Mouse (Mus musculus) neutrophil, adult 5-6 weeks (primary cell): Measurements from ENCODE around the gene Gna12. TPM values are rescaled to one million over a fixed set of nuclear protein-coding genes. Genes with fewer than 3 reads are reported as not detected.

Experiments used
- ATAC-seq: fragments of 151-379, 151-347 bp; 2 replicates; pipeline ENCODE4 v1.8.0; 2017; ENCODE audit warnings: mild to moderate bottlenecking, moderate TSS enrichment; ENCODE audit not compliant: insufficient number of reproducible peaks, poor library complexity, low FRiP score, severe bottlenecking; ENCODE audit errors: extremely low read depth
- total RNA-seq: library from RNA; stranded (forward); fragments of 200-1000 nt; gene quantifications from 2 replicates; pipeline ENCODE4 v1.2.3, GENCODE M21; 2017

Gna12 gene
- total RNA-seq, 1 experiment from 2014 or later: 9.9 TPM

GRCm38 (mm10) chr5:140775111-140775510, 55.1 kb downstream of the Gna12 start:
- ATAC-seq: no peak

- no peak for ATAC-seq
These were observed 58.1 kb downstream of the Gna12 start for GRCm38 (mm10) chr5:140772158-140772557.

- ATAC-seq: no peak
These were observed 58.6 kb downstream of the Gna12 start for GRCm38 (mm10) chr5:140771612-140772011.

GRCm38 (mm10) chr5:140768333-140768732, 61.9 kb downstream of the Gna12 start:
- ATAC-seq: no peak

GRCm38 (mm10) chr5:140767704-140768141, 62.5 kb downstream of the Gna12 start:
- ATAC-seq: no peak

- no peak for ATAC-seq
These were observed 63.7 kb downstream of the Gna12 start for GRCm38 (mm10) chr5:140766566-140766965.

GRCm38 (mm10) chr5:140764921-140765613, 65.2 kb downstream of the Gna12 start:
- ATAC-seq: no peak

- peak; percentile 13; the same call in 1 of the 2 replicates for ATAC-seq
These were observed 67.7 kb downstream of the Gna12 start for GRCm38 (mm10) chr5:140762540-140762939.

- no peak for ATAC-seq
These were observed 71.4 kb downstream of the Gna12 start for GRCm38 (mm10) chr5:140758864-140759263.

- no peak for ATAC-seq
These were observed 77.0 kb downstream of the Gna12 start for GRCm38 (mm10) chr5:140753223-140753622.

GRCm38 (mm10) chr5:140752639-140753038, 77.6 kb downstream of the Gna12 start:
- no peak for ATAC-seq

- ATAC-seq: no peak
These were observed 78.2 kb downstream of the Gna12 start for GRCm38 (mm10) chr5:140752041-140752440.

- ATAC-seq: no peak
These were observed 79.3 kb downstream of the Gna12 start for GRCm38 (mm10) chr5:140750925-140751324.

- ATAC-seq: peak; percentile 81
These were observed 81.0 kb downstream of the Gna12 start for GRCm38 (mm10) chr5:140749062-140749875.

GRCm38 (mm10) chr5:140748425-140748824, 81.8 kb downstream of the Gna12 start:
- no peak for ATAC-seq

GRCm38 (mm10) chr5:140743706-140744131, 86.5 kb downstream of the Gna12 start:
- ATAC-seq: no peak

GRCm38 (mm10) chr5:140741877-140742276, 88.4 kb downstream of the Gna12 start:
- peak; percentile 68 for ATAC-seq

- ATAC-seq: no peak
These were observed 89.2 kb downstream of the Gna12 start for GRCm38 (mm10) chr5:140741040-140741439.

GRCm38 (mm10) chr5:140739813-140740212, 90.4 kb downstream of the Gna12 start:
- ATAC-seq: no peak

GRCm38 (mm10) chr5:140736166-140736565, 94.1 kb downstream of the Gna12 start:
- no peak for ATAC-seq
